Mouse (Mus musculus) embryo, embryonic 10 days (tissue): ENCODE measurements around the gene Abl2.
"Not testable (repeated sequence)": the region's sequence is repeated elsewhere in the genome, so short reads cannot be mapped to it uniquely, and the experiment has no call there.

ENCODE experiments used
- DNase-seq: peaks from one replicate; pipeline ENCODE4 v3.0.0-alpha.2; 2015; ENCODE audit warnings: low spot score

Abl2 gene

DNA sequence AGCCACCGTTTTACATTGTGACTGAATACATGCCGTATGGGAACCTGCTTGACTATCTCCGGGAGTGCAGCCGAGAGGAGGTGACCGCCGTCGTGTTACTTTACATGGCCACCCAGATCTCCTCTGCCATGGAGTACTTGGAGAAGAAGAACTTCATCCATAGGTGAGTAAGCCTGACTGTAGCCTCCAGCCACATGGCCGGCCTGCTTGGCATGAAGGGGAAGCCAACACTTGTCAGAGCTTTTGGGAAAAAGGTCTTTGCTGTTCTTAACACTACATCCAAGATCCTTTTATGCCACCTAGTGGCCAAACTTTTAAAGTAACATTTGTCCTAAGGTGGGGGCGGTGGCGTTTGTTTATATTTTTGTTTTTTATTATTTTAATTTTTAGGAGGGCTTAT is 74.5 kb downstream of the Abl2 start:
- DNase-seq = peak; percentile 67

DNA sequence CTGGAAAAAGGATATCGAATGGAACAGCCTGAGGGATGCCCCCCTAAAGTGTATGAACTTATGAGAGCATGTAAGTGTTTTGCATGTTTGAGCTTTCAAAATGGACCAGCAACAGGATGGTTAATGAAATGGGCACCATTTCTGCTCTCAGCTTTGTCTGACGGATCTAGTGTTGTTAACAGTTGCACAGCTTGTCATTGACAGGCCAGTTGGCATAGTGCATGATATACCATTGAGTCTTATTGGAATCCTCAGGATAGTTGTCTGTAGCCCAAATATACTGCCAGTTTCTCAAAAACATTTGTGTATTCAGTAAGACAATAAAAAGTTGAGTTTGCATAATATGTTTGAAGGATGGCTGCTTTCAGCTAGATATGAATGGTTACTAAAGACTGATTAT is 76.6 kb downstream of the Abl2 start:
- no peak for DNase-seq

DNA sequence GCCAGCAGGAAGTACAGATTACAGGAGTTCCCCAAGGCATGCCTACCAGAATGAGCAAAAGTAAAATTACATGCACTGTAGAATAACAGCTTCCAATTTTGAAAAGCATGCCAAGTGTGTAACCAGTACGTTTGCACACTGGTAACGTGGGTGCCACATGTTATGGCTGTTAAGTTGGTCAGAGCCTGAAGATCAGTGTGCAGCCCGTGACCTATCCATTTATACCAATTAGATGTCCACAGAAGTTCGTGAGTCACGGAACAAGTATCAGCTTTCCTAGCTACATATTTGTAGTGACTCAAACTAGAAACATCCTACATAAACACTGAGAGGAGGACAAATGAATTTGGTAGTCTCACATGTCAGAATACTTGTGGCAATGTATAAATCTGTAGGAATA is 80.9 kb downstream of the Abl2 start:
- DNase-seq = no peak

DNA sequence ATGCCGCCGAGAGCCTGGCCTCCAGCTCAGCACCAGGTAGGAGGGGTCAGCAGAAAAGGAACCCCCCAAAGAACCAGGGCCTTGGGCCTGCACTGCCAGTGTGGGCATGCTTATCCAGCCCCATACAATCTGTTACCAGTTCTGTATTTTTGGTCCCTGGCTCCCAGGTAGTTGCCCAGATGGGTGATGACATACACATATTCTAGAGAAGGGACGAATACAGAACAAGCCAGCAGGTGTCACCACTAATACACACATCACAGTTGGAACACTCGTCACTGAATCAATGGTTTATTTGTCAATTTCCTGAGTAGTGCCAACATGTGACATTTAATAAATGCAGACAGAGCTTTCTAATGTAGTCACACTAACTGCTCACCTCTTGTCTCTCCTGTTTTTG is 82.0 kb downstream of the Abl2 start:
- DNase-seq = no peak

DNA sequence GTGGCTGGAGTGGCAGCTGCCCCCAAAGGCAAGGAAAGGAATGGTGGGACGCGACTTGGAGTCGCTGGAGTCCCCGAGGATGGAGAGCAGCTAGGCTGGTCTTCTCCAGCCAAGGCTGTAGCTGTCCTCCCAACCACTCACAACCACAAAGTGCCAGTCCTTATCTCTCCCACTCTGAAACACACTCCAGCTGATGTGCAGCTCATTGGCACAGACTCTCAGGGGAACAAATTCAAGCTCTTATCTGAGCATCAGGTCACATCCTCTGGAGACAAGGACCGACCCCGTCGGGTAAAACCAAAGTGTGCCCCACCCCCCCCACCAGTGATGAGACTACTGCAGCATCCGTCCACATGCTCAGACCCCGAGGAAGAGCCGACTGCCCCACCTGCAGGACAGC is 83.2 kb downstream of the Abl2 start:
- no peak for DNase-seq

DNA sequence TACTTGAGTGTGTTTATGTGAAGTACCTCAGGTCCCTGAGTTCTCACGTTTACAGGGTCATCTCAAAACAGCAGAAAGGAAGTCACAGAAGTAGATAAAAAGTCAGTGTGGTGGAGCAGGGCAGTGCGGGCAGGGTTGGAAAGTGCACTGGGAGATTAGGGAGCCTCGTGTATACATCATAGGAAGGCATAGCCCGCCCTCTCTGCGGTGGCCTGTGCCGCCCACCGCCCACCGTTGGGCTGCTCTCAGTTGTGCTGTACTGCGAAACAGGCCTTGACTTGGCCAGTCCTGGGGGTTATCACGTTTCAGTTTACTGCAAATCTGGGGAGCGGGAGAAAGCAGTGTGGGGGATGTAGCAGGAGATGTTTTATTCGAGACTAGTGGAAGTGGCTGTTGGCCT is 84.2 kb downstream of the Abl2 start:
- DNase-seq = no peak

DNA sequence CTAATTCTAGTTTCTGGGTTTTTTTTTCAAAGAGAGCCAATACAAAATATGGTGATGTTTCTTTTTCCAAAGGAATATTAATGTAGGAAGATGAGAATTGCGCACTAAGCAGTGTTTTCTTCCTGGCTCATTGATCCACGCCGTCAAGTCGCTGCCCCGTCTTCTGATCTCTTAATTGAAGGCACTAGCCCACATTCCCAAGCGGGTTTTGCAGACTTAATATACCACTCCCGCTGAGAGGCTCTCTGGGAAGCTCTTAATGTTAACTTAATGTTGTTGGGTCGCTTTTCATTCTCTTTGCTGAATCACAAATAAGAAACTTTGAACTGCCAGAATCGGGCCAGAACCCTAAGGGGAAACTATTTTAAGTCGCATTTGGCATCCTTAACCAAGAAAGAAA is 85.5 kb downstream of the Abl2 start:
- DNase-seq = no peak

DNA sequence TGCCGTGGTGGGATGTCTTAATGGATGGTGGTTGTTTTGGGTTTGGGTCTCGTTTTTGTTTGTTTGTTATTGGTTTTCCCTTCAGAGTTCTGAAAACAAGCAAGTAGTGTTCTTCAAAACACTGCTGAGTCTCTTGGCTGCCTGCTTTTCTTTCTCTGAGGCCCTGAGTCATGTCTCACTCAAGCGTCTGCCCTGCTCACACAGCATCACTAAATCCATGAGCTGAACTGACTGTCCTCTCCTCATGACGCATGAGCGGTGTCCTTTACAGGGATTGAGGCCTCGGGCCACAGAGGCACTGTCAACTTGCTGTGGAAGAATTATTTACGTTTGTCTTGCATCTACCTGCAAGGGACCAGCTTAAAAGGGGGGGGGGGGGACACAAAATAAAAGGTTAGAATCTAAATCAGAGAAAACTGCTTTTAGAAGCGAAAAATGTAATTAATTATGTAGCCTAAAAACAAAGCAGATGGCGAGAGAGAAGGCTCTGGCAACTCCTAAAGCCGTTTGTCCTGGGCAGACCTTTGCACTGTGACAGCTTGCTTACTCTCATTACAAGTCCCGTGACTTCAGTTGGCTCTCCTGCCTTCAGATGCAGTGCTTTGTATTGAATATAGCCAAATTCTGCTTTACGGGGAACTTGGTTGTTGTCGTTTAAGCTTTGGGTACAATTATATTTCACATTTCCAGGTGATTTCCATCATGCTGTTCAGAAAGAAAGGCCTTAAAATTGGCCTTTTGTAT is 86.4 kb downstream of the Abl2 start:
- DNase-seq = no peak

DNA sequence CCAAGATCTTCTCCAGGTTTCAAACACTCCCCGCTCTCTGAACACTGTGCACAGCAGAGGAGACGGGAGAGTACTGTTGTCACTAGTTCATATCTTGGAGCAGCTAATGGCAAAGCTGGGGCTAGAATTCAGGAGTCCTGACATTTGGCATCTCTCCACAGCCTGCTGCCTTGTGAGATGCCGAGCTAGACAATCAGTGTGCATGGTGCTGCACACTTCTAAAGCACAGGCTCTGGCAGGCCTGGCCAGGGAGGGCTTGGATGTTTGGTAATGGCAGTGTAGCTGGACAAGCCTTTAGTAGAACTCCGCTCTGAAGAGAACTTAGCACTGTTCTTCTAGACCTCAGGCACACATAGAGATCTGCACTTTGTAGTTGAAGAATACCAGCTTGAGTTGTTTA is 87.4 kb downstream of the Abl2 start:
- no peak for DNase-seq

DNA sequence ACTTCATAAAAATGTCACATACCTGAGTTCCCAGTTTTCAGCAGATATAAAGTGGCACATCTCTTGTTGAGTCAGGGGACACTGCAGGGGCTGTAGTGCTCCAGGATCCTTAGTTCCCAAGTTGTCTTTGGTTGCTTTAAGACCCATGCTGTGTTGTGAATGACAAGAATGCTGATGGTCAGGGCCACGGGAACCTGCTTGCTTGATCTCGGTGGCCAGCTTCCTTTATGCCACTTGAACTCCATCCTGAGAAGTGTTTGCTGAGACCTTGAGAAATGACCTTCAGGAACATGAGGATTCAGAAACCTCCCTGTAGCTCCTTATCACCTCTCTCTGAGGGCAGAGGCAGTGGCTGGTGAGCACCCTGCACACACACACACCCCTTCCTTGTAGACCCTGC is 90.1 kb downstream of the Abl2 start:
- DNase-seq = no peak

DNA sequence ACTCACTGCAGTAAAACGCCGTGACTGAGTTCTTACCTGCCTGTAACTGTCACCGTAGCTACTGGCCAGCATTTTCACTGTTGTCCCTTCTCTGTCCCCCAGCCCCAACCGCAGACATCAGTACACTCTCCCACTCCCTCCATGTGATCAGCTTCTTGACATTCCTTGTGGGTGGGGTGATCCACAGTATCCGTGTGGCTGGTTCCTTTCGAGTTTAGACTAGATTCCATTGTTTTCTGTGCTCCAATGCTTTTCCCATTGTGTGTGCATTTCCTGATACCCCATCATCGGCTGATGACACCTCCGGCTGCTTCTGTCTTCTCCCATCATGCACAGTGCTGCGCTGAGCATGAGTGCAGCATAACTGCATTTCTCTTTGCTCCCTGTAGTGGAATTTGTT is 92.0 kb downstream of the Abl2 start:
- no peak for DNase-seq

DNA sequence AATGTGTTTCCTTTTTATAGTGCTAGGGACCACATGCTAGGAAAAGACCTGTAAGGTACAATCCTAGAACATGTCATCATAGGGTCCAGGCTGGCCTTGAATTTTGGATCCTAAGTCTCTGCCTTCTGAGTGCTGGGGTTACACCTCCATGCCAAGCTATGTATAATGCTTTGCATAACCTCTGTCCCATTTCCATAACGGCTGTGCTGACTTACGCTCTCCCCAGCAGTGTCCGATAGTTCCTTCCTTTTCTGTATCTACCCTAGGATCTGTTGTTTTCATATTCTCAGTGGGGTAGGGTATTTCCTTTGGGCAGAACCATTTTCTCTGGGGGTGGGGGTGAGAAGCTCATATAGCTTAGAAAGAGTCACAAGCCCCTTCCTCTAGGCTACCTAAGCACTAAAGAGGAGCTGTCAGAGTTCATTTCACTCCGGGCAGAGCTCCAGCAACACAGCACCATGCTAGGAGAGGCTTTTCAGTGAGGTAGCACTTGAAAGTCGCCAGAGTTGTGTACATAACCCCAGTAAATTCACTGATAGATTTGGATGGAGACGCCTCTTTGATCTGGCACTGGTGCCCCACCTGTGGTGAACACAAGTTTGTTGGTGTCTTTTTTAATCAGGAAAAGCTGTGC is 93.7 kb downstream of the Abl2 start:
- no peak for DNase-seq

DNA sequence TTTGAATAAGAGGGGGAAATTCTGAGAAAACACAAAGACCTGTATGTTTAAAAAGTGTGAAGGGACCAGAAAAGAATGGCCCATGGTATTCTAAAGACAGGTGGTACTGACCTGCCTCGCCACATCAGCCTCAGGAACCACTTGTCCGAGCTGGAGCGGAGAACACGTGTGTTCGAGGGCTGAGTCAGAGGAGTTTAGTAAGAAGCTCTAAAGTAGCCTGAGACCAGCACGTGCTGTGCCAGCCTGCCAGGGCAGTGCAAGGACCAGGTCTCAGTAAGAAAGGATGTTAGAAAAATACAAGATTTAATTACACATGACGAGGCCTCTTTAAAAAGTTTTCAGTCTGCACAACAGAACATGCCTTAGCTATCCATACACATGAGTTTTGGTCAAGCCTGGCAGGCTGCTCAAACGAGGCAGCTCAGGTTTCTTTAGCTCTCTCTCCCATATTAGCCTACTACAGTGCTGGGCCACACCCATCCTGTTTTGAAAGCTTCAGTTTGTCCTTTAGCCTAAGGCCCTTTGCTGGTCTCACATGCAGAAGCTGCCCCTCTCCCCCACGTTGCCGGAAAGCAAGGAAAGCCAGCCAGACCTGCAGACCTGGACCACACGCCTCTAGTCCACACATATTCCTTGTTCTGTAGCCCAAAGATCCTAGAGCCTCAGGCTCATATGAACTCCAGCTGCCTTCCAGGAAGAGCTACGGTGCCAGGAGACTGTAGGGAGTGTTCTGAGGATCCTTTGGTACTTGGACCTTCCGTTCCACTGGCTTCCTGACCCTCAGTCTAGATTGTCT is 96.3 kb downstream of the Abl2 start:
- peak; percentile 29 for DNase-seq

DNA sequence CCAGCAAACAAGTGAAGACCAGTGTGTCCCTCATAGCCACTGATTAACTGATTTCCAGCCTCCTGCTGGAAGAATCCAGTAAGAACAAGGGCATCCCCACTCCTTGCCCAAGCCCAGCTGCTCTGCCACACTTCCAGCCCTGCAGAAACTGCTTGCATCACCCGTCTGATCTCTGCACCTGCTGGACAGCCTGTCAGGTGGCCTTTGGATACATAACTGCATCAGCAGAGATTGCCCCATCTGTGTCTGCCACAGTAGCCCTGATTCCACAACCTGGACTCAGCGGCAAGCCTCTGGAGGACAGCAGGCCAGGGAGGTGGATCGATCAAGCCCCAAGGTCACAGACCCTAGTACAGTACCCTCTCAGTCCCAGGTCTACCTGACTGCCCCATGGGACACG is 98.9 kb downstream of the Abl2 start:
- DNase-seq = no peak

DNA sequence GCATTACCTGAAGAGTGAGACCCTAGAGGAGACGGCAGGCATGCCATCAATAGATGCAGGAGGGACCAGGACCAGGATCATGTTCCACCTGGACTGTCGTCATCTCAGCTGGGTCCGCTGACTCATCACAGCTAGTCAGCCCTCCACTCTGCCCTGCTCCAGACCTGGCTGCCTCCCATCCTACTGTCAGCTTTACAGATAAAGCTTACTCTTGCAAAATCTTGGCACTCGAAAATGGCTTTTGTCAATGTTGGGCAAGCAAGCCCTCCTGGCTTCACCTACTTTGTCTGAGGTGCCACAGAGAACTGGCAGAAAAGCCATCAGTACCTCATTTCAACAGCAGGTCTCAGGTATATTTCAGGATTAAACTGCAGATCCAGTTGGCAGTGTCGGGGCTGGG is 100.1 kb downstream of the Abl2 start:
- DNase-seq = no peak

DNA sequence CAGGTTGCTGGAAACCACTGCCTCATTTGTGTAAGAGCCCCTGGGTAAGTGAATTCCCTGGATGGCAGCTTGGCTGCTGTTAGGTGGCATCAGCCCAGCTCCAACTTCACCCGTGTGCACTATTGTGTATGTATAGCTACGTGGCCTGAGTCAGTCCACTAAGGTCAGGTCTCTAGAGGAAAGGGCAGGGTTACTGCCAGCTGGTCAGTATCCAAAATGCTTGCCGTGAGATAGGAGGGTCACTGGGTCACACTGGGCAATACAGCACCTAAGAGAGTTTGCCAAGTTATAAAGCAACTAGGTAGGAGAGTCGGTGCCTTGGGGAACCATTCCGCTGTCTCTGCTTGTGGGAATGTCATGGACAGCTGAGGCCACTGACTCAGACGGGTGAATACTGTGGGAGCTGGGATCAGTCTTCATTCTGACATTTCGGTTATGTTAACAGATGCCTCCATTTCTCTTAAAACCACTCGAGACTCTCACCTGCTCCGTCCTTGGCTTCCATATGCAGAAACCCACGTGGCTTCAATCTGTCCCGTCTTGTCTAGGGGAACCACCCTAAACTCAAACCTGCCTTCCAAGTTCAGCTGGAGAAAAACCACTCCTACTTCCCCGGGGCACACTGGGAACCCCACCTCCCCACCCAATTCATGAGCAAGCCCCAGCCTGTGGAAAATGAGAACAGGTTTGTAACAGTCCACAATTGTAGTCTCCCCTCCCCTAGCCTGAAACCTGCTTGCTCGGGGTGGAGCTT is 101.5 kb downstream of the Abl2 start:
- DNase-seq = no peak

DNA sequence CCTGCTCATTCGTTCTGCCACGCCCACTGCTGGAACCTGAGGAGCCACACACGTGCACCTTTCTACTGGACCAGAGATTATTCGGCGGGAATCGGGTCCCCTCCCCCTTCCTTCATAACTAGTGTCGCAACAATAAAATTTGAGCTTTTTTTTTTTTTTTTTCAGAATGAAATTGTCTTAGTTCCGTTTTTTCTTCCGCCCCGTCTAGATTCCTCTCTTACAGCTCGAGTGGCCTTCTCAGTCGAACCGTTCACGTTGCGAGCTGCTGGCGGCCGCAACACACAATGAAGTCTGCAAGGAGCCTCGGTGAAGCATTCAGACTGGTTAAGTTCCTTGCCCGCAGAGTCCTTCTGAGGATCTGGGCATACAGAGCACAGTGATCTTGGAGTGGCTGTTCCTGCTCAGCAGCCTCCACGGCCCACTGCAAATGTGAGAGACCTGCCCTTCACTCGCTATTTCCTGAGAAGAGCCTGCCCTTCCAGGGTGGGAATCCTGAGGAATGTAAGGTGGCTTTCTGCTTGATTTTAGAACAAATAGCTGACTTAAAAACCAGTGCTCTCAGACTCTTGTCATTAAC is 102.2 kb downstream of the Abl2 start:
- not testable (repeated sequence) for DNase-seq

DNA sequence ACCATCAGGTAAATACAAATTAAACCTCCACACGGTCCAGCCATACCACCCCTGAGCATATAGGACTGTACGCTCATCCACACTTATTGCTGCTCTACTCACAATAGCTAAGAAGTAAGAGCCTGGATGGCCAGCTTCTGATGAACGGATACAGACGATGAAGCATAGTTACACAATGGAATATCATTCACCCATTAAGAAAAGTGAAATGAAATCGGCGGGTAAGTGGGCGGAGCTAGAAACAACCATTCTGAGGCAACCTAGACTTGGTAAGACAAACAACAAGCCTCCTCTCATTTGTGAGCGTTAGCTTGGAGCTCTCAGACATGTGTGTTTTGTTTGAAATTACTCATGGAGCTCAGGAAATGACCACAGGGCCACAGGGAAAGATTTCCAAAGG is 107.2 kb downstream of the Abl2 start:
- no peak for DNase-seq

DNA sequence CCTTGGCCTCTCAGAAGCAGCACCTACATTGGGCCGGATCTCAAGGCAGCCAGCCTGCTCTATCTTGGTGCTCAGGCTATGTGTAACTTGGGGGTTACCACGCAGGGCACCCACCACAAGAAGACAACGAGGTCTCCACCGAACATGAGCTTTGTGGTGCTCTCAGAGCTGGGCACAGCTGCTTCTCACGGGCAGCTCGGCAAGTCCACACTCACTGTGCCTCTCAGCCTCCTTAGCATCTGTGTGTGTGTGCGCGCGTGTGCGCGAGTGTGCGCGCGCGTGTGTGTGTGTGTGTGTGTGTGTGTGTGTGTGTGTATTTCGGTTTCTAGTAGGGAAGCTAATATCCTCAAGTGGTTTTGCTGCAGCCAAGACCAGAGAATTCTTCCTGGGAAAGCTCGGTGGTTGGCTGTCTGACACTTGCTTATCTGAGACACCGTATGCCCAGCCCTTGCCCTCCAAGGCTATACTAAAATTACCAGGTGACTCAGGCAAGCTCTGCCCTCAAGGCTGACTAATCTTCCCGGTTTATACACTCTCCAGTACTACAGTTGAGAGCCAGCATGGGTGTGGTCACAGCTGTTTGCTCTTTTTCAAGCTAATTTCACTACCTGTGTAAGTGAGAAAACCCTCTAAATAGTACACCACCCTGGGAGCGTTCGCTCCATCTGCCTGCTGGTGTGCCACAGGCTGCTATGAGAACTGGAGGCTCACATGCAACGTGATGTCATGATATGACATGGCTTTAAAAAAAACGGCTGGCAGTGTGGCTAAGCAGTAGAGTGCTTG is 108.7 kb downstream of the Abl2 start:
- no peak for DNase-seq

DNA sequence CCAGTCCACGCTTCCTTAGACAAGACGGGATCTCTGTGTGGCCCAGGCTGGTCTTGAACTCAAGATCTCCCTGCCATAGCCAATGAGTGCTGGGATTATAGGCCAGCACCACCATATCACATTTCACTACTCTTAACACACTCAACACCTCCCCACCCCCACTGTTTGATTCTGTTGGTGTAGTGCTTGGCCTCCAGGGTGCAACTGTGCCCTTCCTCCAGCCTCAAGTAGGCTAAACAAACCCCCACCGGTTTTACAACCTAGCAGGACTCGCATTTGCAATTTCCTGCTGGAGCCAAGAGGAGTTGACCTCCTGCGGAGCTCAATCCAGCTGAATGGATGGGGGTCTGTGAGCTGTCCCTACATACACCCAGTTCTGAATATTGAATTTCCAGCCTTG is 110.0 kb downstream of the Abl2 start:
- DNase-seq = no peak

DNA sequence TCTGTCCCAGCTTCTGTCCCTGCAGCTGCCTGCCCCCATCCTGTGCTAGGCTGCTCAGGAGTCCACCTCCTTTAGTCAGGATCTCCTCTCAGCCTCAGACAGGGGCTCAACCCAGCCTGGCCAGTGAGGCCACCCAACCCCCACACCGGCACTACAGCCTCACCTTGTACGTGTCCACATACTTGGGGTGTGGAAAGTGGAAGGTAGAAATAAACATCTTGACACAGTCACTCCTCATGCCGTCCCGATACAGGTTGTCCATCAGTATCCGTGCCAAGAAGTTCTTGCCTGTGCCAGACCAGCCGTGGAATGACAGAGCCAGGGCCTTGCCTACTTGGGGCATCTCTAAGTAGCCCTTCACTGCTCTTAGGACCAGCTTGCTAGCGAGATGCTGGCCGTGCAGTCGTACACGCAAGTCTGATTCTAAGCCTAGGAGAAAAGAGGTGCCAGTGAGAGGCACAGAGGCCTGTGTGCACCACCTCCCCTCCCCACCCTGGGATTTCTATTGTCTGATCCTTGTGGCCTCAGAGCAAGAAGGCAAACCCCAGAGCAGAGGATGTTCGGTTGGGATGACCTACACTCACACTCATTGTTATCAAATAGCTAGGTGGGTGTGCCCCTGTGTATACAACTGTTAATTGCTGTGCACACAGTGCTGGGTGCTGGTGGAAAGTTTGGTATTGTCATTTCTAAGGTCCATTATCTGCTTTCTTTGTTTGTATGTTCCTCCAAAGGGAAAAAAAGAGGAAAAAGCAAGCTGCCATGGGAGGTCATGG is 110.8 kb downstream of the Abl2 start:
- no peak for DNase-seq
